ENCODE assay signal across 1 mouse cellular context in genomic region chr15:97992712-97993286, GRCm38 (mm10).
A peak's percentile ranks its signal among the peaks of the same experiment; 100 is the strongest.
TF ChIP-seq lines count a peak whose summit lies in the region.

No protein-coding gene starts in this region.

TF ChIP-seq in CH12.LX, 34 proteins besides CTCF, POLR2A, EP300 and RAD21 (continued from another document):
- TF ChIP-seq E2F4 (IDR thresholded peaks at IDR 0.05; ENCODE audit: insufficient replicate concordance, low read depth, low read length) (peak; percentile 83; the same call in 1 of the 2 replicates), TBP (conservative IDR thresholded peaks at IDR 0.05; ENCODE audit: low read depth, low read length) (0 out of 2 replicates have a peak, but pooled peaks have one; percentile 16), NELFE (IDR thresholded peaks at IDR 0.05; ENCODE audit: low read depth, low read length) (0 out of 2 replicates have a peak, but pooled peaks have one; percentile 9), JUND (conservative IDR thresholded peaks at IDR 0.05; ENCODE audit: low read depth, low read length) (no peak), BHLHE40 (IDR thresholded peaks at IDR 0.05; ENCODE audit: low read depth, low read length) (0 out of 2 replicates have a peak, but pooled peaks have one; percentile 20), POLR2AphosphoS2 (IDR thresholded peaks at IDR 0.05; ENCODE audit: low read depth, low read length) (no peak), MXI1 (IDR thresholded peaks at IDR 0.05; ENCODE audit: low read depth, low read length) (no peak), JUN (IDR thresholded peaks at IDR 0.05; ENCODE audit: insufficient read depth, low read depth, low read length) (no peak), RCOR1 (conservative IDR thresholded peaks at IDR 0.05; ENCODE audit: low read depth, low read length) (no peak), ZNF384 (IDR thresholded peaks at IDR 0.05; ENCODE audit: low read depth, low read length) (no peak), HCFC1 (IDR thresholded peaks at IDR 0.05; ENCODE audit: low read depth, low read length) (peak; percentile 46), KAT2A (IDR thresholded peaks at IDR 0.05; ENCODE audit: insufficient replicate concordance, low read length) (no peak)
